Mouse (Mus musculus) lung, embryonic 14.5 days (tissue): ENCODE data around the gene Shisa7. TPM values are rescaled to one million over a fixed set of nuclear protein-coding genes. Genes with fewer than 3 reads are reported as not detected.
A peak's percentile ranks its signal among the peaks of the same experiment; 100 is the strongest.

Experiments
- ATAC-seq: fragments of 200-750 bp; cut with Nextera tagmentation; 2 replicates; pipeline ENCODE4 v1.8.0; 2017; ENCODE audit warnings: mild to moderate bottlenecking, moderate TSS enrichment, moderate library complexity; ENCODE audit not compliant: insufficient read depth
- DNase-seq: peaks from one replicate; pipeline ENCODE4 v3.0.0-alpha.2; 2015
- H3K27ac ChIP-seq: fragments of 300-500 bp; sonication (generic); 2 replicates; pipeline ENCODE4 v1.5.1; 2014; ENCODE audit warnings: low read depth, mild to moderate bottlenecking, moderate library complexity
- H3K27me3 ChIP-seq: fragments of 300-500 bp; sonication (generic); 2 replicates; pipeline ENCODE4 v1.6.1; 2014; ENCODE audit warnings: low read length, control low read depth; ENCODE audit not compliant: insufficient read depth
- H3K36me3 ChIP-seq: fragments of 300-500 bp; sonication (generic); 2 replicates; pipeline ENCODE4 v1.6.1; 2014; ENCODE audit warnings: control low read depth; ENCODE audit not compliant: insufficient read depth
- H3K4me1 ChIP-seq: fragments of 300-500 bp; sonication (generic); 2 replicates; pipeline ENCODE4 v1.6.1; 2014; ENCODE audit warnings: antibody characterized with exemption, control low read depth; ENCODE audit not compliant: insufficient read depth
- H3K4me2 ChIP-seq: fragments of 300-500 bp; sonication (generic); 2 replicates; pipeline ENCODE4 v1.6.1; 2014; ENCODE audit warnings: mild to moderate bottlenecking
- H3K4me3 ChIP-seq: fragments of 300-500 bp; sonication (generic); 2 replicates; pipeline ENCODE4 v1.5.1; 2014; ENCODE audit warnings: low read depth, low read length
- H3K9ac ChIP-seq: fragments of 300-500 bp; sonication (generic); 2 replicates; pipeline ENCODE4 v1.6.1; 2014
- H3K9me3 ChIP-seq: fragments of 300-500 bp; sonication (generic); 2 replicates; pipeline ENCODE4 v1.6.1; 2016; ENCODE audit warnings: low read depth, low read length, control low read depth
- CTCF ChIP-seq: IDR thresholded peaks from 2 replicates; pipeline ENCODE4 v1.5.1; 2016; ENCODE audit warnings: antibody characterized with exemption, low read depth
- WGBS: fragments of 180-500 bp; shearing (Covaris S2); extraction: QIAGEN DNeasy Blood & Tissue Kit; methylation state at CpG from one replicate; pipeline ENCODE4 v1.1.7; 2014; 5-methylcytosine and 5-hydroxymethylcytosine counted together
- polyA plus RNA-seq: library from polyadenylated mRNA; unstranded; fragments of >200 nt; fragmentation: Nextera tagmentation; extraction: Ambion mirVana; gene quantifications from 2 replicates; pipeline ENCODE4 v1.2.1, GENCODE M21; 2014

Shisa7 gene
- polyA plus RNA-seq, 1 experiment from 2014 or later = 1.1 TPM

DNA sequence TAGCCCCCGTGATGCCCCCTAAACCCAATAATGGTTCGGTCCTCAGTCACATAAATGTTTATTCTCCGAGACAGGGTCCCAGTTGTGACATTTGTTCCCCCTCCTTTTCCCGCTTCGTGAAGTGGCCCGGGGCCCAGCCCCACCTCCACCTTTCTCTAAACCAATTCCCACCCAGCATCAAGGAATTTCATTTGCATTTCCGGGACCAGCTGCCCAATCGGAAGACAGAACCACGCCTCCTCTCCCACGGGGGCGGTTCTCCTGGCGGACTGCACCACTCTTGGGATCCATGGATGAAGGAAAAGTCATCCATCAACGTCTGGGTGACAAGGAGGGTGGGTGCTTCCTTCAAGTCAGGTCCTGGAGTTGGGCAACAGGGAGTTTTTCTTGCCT, 417 bp upstream of the Shisa7 start:
- no peaks in the 10 kb centered on the region for H3K9me3 ChIP-seq
- peak; percentile 83 for ATAC-seq
- H3K27me3 ChIP-seq = peaks cover 42% of the 10 kb centered on the region
- TF ChIP-seq CTCF = no peak
- H3K4me3 ChIP-seq = peak overlapping the region; percentile 39
- H3K27ac ChIP-seq = no peak overlapping the region
- H3K4me2 ChIP-seq = peak overlapping the region; percentile 83
- under 1% methylated on average over 13 of the region's 13 CpGs for WGBS
- no peak overlapping the region for H3K9ac ChIP-seq
- no peaks in the 10 kb centered on the region for H3K4me1 ChIP-seq
- peak; percentile 88 for DNase-seq
- no peaks in the 10 kb centered on the region for H3K36me3 ChIP-seq

- H3K9me3 ChIP-seq = no peaks in the 10 kb centered on the region
- H3K4me2 ChIP-seq = peak overlapping the region; percentile 83
- H3K27ac ChIP-seq = no peak overlapping the region
- peaks cover 42% of the 10 kb centered on the region for H3K27me3 ChIP-seq
- peak overlapping the region; percentile 39 for H3K4me3 ChIP-seq
- TF ChIP-seq CTCF = no peak
- DNase-seq (peak; percentile 64), ATAC-seq (no peak; the same call in 1 of the 2 replicates)
- peak overlapping the region; percentile 25; the same call in 1 of the 2 replicates for H3K9ac ChIP-seq
- H3K4me1 ChIP-seq = no peaks in the 10 kb centered on the region
- H3K36me3 ChIP-seq = no peaks in the 10 kb centered on the region
- 1% methylated on average over 34 of the region's 34 CpGs for WGBS
Observed at GRCm38 (mm10) chr7:4843604-4844244, 772 bp downstream of the Shisa7 start.

- Histone ChIP-seq H3K27me3 (peaks cover 42% of the 10 kb centered on the region), H3K4me1 (no peaks in the 10 kb centered on the region), H3K36me3 (no peaks in the 10 kb centered on the region), H3K9me3 (no peaks in the 10 kb centered on the region), H3K27ac (no peak overlapping the region), H3K9ac (no peak overlapping the region), H3K4me2 (peak overlapping the region; percentile 25; the same call in 1 of the 2 replicates), H3K4me3 (0 out of 2 replicates have a peak overlapping the region, but pooled peaks have one; percentile 39)
- no peak for TF ChIP-seq CTCF
- ATAC-seq (peak; percentile 53; the same call in 1 of the 2 replicates), DNase-seq (peak; percentile 32)
- WGBS = 2% methylated on average over 16 of the region's 16 CpGs
Observed at GRCm38 (mm10) chr7:4842634-4843131, 1.8 kb downstream of the Shisa7 start.

DNA sequence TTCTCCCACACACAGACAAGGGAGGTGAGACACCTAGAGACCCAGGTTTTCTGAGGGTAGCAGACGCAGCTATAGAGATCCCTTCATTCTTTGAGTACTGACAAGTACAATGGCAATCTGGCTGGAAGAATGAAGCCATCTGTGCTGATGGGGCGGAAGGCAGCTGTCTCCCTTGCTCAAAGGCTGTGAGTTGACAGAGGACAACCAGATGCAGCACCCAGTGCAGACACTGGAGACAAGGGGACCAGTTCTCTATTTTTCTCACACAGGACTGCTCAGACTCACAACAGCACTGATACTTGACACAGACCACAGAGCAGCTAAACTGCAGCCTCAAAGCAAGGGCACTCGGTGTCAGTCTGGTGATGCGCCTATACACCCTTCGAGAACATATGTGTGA, 2.4 kb downstream of the Shisa7 start:
- no peak overlapping the region for H3K27ac ChIP-seq
- no peaks in the 10 kb centered on the region for H3K9me3 ChIP-seq
- WGBS = 51% methylated on average over 5 of the region's 5 CpGs
- no peaks in the 10 kb centered on the region for H3K4me1 ChIP-seq
- H3K27me3 ChIP-seq = peaks cover 42% of the 10 kb centered on the region
- H3K9ac ChIP-seq = no peak overlapping the region
- H3K4me3 ChIP-seq = no peak overlapping the region
- no peak for DNase-seq
- ATAC-seq = no peak
- H3K36me3 ChIP-seq = no peaks in the 10 kb centered on the region
- no peak for TF ChIP-seq CTCF
- H3K4me2 ChIP-seq = no peak overlapping the region

- no peak for TF ChIP-seq CTCF
- DNase-seq (no peak), ATAC-seq (no peak)
- no peaks in the 10 kb centered on the region for H3K9me3 ChIP-seq
- no peak overlapping the region for H3K9ac ChIP-seq
- no peaks in the 10 kb centered on the region for H3K4me1 ChIP-seq
- no peak overlapping the region for H3K27ac ChIP-seq
- no peak overlapping the region for H3K4me3 ChIP-seq
- H3K36me3 ChIP-seq = no peaks in the 10 kb centered on the region
- H3K4me2 ChIP-seq = no peak overlapping the region
- WGBS = 0% methylated on average over 1 of the region's 1 CpGs
- peaks cover 32% of the 10 kb centered on the region for H3K27me3 ChIP-seq
Observed at GRCm38 (mm10) chr7:4837639-4838038, 6.9 kb downstream of the Shisa7 start.

- TF ChIP-seq CTCF = peak; percentile 60
- WGBS = under 1% methylated on average over 51 of the region's 51 CpGs
- DNase-seq (peak; percentile 72), ATAC-seq (peak; percentile 85)
- Histone ChIP-seq H3K4me2 (peak overlapping the region; percentile 72), H3K4me3 (peak overlapping the region; percentile 48), H3K36me3 (no peaks in the 10 kb centered on the region), H3K9ac (peak overlapping the region; percentile 52), H3K4me1 (no peaks in the 10 kb centered on the region), H3K27ac (peak overlapping the region; percentile 71), H3K27me3 (peaks cover 20% of the 10 kb centered on the region), H3K9me3 (no peaks in the 10 kb centered on the region)
Observed at GRCm38 (mm10) chr7:4836351-4836792, 8.1 kb downstream of the Shisa7 start.

DNA sequence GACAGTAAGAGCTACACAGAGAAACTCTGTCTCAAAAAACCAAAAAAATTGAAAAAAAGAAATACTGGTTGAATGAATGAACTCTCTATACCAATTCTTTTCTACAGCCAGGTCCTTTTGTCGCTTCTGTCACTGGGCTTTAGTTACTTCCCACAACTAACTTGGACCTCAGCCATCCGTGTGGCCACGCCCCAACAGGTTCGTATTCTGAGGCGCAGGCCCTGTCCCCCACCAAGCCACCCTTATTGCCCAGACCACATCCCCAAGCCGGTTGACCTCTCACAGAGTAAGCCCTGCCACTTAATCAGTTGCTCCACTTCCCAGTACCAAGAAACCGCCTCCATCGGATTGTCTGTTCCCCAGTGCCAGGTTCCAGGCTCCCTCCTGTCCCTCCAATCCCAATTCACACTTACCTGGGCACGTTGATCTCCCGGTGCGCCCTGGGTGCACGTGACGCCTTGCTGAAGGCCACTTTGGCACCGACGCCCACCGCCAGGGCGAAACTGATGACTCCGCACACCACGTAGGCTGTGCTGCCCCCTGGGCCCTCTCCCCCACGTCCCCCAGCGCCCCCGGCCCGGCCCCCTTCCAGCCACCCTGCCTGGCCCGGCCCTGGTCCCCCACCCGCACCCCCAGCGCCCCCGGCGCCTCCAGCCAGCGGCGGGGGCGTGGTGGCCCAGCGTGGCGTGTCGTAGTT, 8.7 kb downstream of the Shisa7 start:
- DNase-seq (peak; percentile 24), ATAC-seq (no peak; the same call in 1 of the 2 replicates)
- H3K9ac ChIP-seq = peak overlapping the region; percentile 52; the same call in 1 of the 2 replicates
- H3K9me3 ChIP-seq = no peaks in the 10 kb centered on the region
- H3K36me3 ChIP-seq = no peaks in the 10 kb centered on the region
- peak overlapping the region; percentile 72 for H3K4me2 ChIP-seq
- peaks cover 19% of the 10 kb centered on the region for H3K27me3 ChIP-seq
- no peaks in the 10 kb centered on the region for H3K4me1 ChIP-seq
- H3K27ac ChIP-seq = peak overlapping the region; percentile 71; the same call in 1 of the 2 replicates
- peak overlapping the region; percentile 48 for H3K4me3 ChIP-seq
- no peak for TF ChIP-seq CTCF
- WGBS = 4% methylated on average over 34 of the region's 34 CpGs
